In the genomic region with DNA sequence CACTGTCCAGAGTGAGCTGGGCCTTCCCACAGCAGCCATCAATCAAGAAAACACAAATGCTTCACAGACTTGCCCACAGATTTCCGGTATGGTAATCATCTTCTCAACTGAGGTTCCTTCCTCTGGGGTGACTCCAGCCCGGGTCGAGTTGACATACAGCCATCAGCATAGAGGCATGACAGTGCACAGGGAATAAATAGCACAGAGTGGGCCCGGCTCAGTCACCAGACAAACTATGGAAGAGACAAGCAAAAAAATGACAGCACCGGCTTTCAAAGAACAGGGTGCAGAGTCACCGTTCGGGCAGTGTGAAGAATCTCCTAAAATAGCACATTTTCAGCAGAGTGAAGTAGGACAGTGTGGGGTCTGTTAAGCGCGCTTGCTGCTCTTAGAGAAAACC, we compare ENCODE assay signal across 18 mouse cellular contexts.
DNase-seq lines count a peak whose midpoint lies in the region; ATAC-seq and TF ChIP-seq lines count a peak whose summit lies in the region.
"Had no signal": no experiment of that assay in that cellular context is flagged by ENCODE, and none has a peak within 500 bp of the region (broad histone marks: within the 10 kb centered on the region; RNA-seq: fewer than 3 reads in every experiment).

No protein-coding gene starts in this region.

- H3K27ac ChIP-seq in bone marrow macrophage, adult 2 months (ENCODE audit: insufficient read depth, low read depth, low read length): peak overlapping the region; percentile 23
- no peak overlapping the region for H3K27ac ChIP-seq in liver, embryonic 12.5 days
- H3K27ac ChIP-seq in midbrain, embryonic 10.5 days (replicated peaks): no peak overlapping the region
- H3K27ac ChIP-seq: heart, embryonic 13.5 days; hindbrain, embryonic 15.5 days; kidney, postnatal 0 days; limb, embryonic 13.5 days; stomach, embryonic 15.5 days had no signal

- no peak overlapping the region for H3K4me3 ChIP-seq in bone marrow macrophage, adult 2 months (ENCODE audit: insufficient read depth, low read length)
- no peak overlapping the region for H3K4me3 ChIP-seq in liver, embryonic 12.5 days
- H3K4me3 ChIP-seq in midbrain, embryonic 10.5 days: no peak overlapping the region
- H3K4me3 ChIP-seq: heart, embryonic 13.5 days; hindbrain, embryonic 15.5 days; limb, embryonic 13.5 days; stomach, embryonic 15.5 days had no signal

- no peak overlapping the region for H3K4me2 ChIP-seq in liver, embryonic 12.5 days
- H3K4me2 ChIP-seq: heart, embryonic 13.5 days; hindbrain, embryonic 15.5 days; limb, embryonic 13.5 days; stomach, embryonic 15.5 days had no signal

- no peaks in the 10 kb centered on the region for H3K9me3 ChIP-seq in liver, embryonic 12.5 days (replicated peaks)
- no peaks in the 10 kb centered on the region for H3K9me3 ChIP-seq in midbrain, embryonic 10.5 days (replicated peaks)
- H3K9me3 ChIP-seq: heart, embryonic 13.5 days; hindbrain, embryonic 15.5 days; limb, embryonic 13.5 days; stomach, embryonic 15.5 days had no signal

- peak; percentile 58; the same call in 1 of the 2 replicates for ATAC-seq in liver, embryonic 12.5 days
- ATAC-seq: forebrain, embryonic 14.5 days had no signal

- no peak for TF ChIP-seq CTCF in bone marrow macrophage, adult 2 months (IDR thresholded peaks at IDR 0.05; ENCODE audit: low read depth, low read length)

- TF ChIP-seq POLR2A in bone marrow macrophage, adult 2 months (IDR thresholded peaks at IDR 0.05; ENCODE audit: borderline replicate concordance, low read depth, low read length): no peak

- no peaks in the 10 kb centered on the region for H3K36me3 ChIP-seq in liver, embryonic 12.5 days
- no peaks in the 10 kb centered on the region for H3K36me3 ChIP-seq in midbrain, embryonic 10.5 days
- H3K36me3 ChIP-seq: heart, embryonic 13.5 days; hindbrain, embryonic 15.5 days; limb, embryonic 13.5 days; stomach, embryonic 15.5 days had no signal

- no peak overlapping the region for H3K9ac ChIP-seq in liver, embryonic 12.5 days
- H3K9ac ChIP-seq: heart, embryonic 13.5 days; hindbrain, embryonic 15.5 days; limb, embryonic 13.5 days; stomach, embryonic 15.5 days had no signal

- no peaks in the 10 kb centered on the region for H3K27me3 ChIP-seq in liver, embryonic 12.5 days (replicated peaks)
- H3K27me3 ChIP-seq in midbrain, embryonic 10.5 days (ENCODE audit: low read depth, poor library complexity, severe bottlenecking): no peaks in the 10 kb centered on the region
- H3K27me3 ChIP-seq: heart, embryonic 13.5 days; hindbrain, embryonic 15.5 days; limb, embryonic 13.5 days; stomach, embryonic 15.5 days had no signal

- DNase-seq in right cerebral cortex, adult 2 months (ENCODE audit: low spot score in 2 of 2): peak; percentile 55 to 63
- DNase-seq in right cerebral cortex, postnatal 14 days: no peak
- peak; percentile 30 for DNase-seq in thymus, postnatal 14 days
- no peak for DNase-seq in lung, adult 18-20 months
- no peak for DNase-seq in midbrain, embryonic 10.5 days (ENCODE audit: low spot score)
- DNase-seq in cerebellum, postnatal 14 days: no peak
- DNase-seq: cerebellum, adult 2 months; gastrocnemius, postnatal 14 days; layer of hippocampus, postnatal 36 days; right cerebral cortex, postnatal 4 days had no signal

- WGBS in liver, embryonic 12.5 days (ENCODE audit: insufficient replicate concordance): 40% methylated on average over 9 of the region's 9 CpGs
- WGBS in midbrain, embryonic 10.5 days: 92% methylated on average over 9 of the region's 9 CpGs

- H3K4me1 ChIP-seq in bone marrow macrophage, adult 2 months (ENCODE audit: control insufficient read depth, insufficient read depth, low read length): peaks cover 13% of the 10 kb centered on the region
- no peaks in the 10 kb centered on the region for H3K4me1 ChIP-seq in liver, embryonic 12.5 days
- H3K4me1 ChIP-seq in midbrain, embryonic 10.5 days: no peaks in the 10 kb centered on the region
- H3K4me1 ChIP-seq: hindbrain, embryonic 15.5 days; limb, embryonic 13.5 days; stomach, embryonic 15.5 days had no signal

Comparison
In these comparisons a context has a peak if more than half of its experiments do, and no peak if none do; other contexts are left out.
1. DNase-seq: peak in right cerebral cortex, adult 2 months (2 of 2) and thymus, postnatal 14 days (single experiment); none in right cerebral cortex, postnatal 14 days (single experiment), lung, adult 18-20 months (0 of 2), midbrain, embryonic 10.5 days (single experiment) and cerebellum, postnatal 14 days (0 of 2).